Mouse (Mus musculus) lung, postnatal 25 days (tissue): ENCODE measurements around the gene Tnn.

Experiments
- DNase-seq: peaks from one replicate; pipeline ENCODE4 v3.0.0; 2022; ENCODE audit warnings: low spot score

Gene Tnn

DNA sequence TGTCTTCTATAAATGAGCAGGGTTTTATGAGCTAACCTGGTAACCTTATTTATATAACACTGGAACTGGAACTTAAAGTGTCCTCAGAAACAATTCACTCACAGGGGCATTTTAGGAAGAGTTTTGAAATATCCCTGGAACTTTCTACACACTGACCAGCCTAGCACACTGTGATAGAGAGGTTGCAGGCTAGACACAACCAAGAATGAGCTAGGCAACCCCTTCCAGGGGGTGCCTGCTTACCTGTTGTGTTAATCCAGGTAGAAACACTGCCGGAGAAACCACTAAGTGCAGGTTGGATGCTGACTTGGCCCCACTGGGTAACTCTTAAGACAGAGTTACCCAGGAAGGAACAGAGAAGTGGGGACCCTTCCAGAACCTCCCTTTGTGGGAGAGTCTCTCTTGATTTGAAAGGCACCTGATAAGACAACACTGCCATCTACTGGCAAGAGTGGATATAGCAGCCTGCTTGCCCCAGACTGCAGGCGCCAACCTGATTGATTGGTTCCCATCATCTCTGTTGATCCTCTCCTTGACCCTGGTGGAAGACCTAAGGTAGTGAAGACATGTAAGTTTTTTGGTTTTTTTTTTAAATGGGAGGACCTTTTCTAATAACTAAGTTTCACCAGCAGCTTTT, 72.5 kb downstream of the Tnn start:
- peak; percentile 86 for DNase-seq

DNA sequence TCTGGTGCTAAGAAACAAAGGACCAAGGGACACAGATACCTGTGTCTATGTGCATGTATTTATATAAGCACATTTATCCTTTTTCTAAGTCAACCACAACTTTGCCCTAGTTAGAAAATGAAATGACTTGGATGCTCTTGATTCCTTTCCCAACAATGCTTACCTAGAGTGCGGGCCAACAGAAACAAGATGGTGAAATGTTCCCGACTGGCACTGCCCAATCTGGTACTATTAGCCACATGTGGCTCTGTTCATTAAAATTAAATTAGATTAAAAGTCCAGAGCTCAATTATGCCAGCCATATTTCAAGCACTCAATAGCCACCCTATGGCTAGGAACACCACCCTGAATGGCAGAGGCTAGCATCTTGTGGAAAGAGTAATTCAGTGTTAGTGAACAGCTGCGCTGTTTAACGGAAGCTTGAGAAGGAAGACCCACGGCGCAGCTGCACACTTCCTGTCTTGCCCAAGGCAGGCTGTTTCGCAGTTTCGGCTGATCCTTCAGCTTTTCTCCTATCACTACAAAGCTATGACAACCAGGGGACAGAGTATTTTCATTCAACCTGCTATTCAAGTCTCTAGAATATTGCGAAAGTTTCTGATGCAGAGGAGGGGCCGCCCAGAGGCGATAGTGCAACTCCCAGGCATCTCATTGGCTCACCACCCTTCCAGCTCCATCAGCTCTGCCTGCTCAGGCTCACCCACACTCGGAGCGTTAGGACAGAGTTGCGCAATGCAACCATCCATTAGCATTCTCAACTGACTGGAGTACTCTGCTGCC, 74.3 kb downstream of the Tnn start:
- peak; percentile 91 for DNase-seq

DNA sequence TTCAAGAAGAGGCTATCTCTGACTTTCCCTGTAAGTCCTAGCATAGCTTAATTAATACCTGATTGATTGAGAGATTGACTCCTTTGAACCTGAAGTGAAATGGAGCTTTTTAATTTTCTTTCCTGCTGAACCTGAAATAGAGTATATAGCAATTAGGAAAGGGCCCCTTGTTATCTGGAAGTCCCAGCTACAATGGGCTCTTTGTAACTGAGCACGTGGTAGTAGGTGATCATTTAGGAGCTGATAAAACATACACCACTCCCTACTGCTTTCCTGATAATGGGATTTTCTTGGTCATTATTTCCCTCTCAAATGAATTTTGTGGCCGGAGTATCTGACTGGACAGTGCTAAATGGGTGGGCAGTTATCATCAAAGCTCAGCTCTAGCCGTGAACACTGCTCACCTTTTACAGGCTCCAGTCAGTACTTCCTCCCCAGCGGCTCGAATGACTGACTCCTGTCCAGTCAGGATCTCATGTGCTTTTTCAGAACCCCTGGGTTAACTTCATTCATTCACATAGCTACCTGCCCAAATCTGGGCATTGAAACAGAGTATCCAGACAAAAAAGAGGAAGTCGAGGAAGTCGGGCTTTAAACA, 88.7 kb downstream of the Tnn start:
- no peak for DNase-seq

DNA sequence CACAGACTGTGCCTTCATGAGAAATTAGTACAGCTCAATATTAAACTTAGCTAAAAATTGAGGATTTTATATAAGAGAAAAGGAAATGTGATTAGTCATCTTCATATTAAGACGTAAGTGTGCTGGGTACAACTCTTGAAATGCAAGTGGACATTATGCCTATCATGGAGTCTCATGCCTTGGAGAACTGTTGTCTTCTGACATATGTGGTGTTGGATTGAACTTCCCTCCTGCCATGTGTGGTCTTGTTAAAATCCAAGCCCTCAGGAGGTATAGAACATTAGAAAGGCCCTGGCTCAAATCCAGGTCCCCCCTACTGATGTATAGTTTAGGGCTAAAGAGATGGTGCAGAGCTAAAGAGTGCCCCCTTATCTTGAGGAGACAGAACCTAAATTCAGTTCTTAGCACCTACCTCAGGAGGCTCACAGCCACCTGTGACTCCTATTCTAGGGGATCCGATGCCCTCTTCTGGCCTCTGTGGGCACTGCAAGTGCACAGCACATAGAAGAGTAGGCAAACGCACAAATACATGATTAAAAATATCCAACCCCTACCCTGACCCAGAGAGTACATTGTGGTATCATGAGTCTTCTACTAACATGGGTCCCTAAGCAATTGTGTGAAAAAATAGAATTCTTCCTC, 91.5 kb downstream of the Tnn start:
- DNase-seq, result no peak

DNA sequence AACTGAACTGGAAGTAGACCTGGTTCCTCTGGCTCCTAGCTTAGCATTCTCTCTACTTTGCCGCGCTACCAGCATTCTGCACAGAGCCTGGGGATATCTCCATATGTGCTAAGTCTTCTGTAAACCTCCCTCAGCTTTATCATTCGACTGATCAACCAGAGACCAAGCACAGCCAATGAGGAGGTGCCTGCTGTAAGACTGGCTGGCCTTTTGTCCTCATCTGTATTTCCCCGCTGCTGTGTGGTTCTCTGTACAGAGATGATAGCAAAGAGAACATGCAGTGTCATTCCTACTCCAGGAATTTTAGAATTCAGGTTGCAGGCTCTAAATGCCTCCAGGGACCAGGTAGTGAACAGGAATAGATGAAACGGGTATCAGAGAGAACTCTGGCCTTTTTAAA, 92.1 kb downstream of the Tnn start:
- no peak for DNase-seq

DNA sequence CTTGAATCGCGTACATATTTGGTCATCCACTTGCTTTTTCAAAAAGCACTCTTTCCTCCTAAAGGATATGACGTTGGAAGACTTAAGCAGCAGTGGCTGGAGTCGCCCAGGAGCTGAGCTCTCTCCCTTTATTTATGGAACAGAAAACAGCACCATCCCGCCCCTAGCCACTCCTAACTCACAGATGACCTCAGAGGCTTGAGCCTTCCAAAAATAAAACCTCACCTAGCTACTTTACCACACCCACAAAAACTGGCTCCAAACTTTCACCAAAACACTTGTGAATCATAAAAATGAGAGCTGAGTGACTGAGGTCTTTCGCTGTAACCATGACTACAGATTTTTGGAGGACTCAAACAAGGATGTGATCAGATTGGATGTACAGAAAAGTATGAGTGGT, 92.8 kb downstream of the Tnn start:
- peak; percentile 79 for DNase-seq

DNA sequence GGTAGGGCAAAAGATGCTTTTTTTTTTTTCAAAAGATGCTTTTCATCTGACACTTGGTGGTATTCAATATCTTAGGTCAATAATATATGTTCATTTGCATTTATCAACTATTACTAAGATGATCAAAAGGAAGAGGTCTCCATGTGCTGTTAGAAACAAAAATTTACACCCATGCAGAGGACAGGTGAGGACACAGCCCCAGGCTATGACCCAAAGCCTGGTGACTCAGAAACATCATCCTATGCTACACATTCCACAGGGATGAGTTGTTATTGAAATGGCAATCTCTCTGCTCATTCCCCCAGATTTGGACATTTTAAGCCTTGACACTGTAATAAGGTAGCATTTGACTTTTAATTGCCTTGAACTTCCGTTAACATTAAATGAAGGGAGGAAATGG, 93.5 kb downstream of the Tnn start:
- no peak for DNase-seq

DNA sequence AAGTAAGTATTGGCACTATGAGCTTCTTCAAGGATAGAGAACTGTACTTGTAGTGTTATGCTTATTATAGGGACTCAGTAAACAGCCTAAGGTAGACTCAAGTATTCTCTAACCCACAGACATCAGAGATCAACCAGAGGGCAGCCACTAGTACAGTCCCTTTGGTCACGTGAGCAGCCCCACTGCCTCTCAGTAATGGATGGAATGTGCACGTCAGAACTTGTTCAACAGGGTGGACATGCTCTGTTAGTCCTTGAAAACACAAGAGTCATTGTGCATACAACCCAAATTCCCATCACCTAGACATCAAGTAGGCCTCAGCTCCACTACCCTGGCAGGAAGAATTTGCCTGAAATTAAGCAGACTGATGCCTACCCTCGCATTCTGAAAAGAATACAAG, 95.7 kb downstream of the Tnn start:
- peak; percentile 88 for DNase-seq

DNA sequence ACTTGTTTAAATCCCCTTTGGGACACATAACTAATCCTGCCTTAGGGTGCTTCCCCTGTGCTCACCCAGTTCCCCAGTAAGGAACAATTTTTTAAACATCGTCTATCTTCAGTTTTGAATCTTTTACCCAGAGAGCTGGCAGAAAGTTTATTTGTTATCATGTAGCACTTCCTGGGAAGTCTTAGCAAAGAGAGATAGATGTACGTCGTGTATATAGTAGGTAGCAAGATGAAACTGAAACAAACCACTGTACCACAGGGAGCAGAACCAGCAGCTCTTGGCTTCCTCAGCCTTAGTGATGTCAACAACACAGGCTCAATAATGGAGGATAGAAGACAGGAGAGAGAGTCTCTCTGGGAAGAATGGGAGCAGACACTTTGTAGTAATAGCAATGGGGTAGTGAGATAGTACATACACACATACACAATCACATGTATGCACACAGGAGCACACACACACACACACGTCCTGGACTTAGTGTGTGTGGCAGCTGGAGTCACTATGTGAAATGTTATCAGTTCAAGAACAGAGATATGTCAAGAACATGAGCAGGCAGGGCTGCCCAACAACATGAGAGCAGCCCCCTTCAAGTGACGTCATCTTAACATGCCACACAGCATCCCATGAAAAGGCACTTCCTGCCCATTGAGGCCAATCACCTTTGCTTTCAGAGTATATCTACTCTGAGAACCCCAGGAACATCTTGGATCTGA, 98.9 kb downstream of the Tnn start:
- no peak for DNase-seq

DNA sequence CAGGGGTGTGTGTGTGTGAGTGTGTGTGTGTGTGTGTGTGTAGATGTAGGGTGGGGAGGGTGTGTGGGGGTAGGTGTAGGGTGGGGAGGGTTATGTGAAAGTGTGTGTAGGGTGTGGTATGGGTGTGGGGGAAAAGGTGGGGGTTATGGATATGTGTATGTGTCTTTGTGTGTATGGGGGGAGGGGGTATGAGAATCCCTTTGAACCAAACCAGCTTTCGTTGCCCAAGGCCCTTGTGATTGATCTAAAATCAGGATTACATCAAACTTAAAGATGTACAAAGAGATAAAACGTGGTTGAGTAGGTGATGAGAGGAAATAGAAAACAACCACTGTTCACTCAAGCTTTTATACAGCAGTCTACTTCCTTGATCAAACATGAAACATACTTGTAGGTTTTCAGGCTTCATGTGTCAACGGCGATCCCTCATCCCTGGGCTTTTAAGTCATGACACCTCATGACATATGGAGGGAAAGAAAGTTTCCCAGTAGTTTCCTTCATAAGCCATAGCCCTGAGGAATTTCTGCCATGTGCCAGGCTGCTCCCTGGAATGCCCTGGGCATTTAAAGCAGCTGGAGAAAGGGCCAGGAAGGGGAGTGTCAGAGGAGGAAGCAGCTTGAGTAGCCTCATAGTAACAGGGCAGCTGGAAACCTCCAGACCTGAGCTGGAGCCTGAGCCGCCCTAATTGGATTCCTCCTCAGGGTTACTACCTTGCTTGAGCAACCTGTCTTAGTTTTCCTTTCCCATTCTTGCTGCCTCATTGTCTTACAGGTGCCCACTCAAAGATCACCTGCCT, 99.7 kb downstream of the Tnn start:
- peak; percentile 61 for DNase-seq

DNA sequence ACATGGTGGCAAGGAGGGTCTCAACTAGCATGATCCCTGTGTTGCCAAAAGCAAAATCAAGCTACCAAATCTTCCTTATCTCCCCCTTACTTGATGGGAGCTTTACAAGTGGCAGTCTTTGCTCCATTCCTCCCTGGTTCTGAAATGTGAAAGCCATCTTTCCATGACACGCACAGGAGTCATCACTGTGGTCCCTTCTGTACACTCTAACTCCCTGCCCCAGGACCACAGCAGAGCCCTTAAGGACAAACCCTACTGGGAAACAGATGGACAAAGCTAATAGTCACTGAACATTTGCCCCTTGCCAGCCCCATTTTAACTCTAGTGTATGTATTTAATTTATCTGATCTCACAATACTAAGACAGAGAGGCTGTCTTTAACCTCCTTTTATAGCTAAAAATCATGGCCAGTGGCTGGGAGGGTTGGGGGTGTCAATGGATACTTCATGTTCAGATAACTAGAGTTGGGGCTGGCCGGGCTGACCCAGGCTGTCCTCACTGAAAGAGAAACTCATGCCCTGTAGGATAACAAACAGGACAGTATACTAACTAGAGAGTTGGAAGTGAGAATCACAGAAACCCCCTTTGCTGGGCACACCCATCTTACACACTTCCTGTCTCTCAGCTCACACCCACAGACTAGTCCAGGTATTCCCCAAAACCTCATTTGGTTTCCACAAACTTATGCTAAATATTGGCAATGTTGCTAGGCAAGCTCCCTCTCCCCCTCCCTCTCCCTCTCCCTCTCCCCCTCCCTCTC, 100.6 kb downstream of the Tnn start:
- no peak for DNase-seq

DNA sequence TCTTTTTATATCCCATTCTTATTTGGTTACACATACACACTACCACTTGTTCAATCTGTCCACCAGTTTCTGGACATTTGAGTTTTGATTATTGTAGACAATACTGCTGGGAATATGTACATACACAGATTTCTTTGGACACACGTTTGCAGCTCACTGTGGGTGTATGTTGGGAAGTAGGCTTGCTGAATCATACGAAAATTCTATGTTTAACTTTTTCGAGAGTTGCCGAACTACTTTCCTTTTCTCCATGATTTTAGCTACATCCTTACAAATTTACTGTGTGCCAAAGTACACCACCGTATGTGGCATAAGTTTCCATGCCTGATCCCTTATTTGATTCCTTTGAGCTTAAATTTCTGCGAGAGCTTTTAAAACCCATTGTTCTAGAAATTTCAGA, 102.5 kb downstream of the Tnn start:
- no peak for DNase-seq

DNA sequence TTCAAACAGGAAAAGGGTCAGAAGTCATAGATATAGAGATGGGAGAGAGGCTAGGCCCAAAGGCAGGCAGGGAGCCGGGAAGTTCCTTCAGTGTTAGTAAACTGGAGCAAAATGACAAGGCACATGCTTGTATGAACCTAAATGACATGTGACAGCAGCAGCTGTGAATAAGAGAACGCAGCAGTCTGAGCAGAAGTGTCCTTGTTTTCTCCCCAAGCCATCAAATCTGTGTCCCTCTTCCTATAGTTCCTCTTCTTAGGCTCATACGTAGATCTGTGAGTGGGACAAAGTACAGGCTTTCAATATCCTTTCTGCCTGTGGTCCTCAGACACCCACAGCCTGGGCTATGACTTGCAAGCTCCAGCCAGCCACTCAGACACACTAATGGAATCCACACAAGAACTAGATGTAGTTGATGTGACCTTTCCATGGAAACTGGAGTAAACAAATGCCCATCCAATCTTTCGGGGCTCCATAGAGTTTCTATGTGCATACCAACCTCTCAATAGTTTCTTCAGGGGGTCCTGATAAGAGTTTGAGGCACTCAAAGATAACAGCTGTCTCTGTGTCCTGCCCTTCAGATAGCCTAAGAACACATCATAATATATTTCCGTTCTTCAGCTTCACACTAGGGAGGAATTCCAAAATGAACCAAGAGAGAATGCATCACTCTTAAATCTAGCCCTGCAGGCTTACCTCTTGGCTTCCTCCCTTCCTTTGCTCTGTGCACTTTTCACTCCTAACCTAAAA, 104.1 kb downstream of the Tnn start:
- DNase-seq, result no peak

DNA sequence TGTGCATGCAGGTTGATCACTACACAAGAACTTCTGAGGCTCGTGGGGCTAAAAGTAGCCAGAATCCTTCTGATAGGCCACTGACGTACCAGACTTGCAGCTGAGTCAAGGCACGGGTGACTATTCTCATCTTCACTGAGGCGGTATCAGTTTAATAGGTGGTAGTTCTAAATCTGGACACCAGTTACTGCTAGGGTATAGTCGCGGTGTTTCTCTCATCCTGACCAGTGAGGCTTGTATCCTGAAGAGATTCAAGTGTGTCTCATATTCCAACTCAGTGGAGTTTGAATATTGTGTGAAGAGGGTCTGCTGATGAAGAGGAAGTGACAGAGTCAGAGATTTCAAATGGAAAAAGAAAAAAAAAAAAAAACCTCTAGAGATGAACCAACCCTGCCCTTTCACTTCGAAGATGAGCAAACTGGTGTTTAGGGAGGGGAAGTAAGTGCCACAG, 105.9 kb downstream of the Tnn start:
- no peak for DNase-seq

DNA sequence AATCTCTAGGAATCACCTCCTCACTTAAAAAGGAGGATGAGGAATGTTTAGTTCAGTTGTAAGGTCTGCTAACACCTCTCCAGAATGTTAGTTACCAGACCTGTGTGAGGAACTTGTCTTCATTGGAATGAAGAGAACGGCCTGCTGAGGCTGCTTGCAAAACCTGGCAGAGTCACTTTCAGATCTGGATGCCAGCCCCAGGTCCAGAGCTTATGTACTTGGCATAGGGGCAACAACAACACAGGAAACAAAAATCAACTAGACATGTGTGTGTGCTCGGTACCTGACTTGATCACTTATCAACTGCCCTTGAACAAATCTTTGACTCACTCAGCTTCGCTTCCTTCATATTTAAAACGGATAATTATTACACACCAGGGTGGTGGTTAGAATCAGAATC, 106.6 kb downstream of the Tnn start:
- no peak for DNase-seq

DNA sequence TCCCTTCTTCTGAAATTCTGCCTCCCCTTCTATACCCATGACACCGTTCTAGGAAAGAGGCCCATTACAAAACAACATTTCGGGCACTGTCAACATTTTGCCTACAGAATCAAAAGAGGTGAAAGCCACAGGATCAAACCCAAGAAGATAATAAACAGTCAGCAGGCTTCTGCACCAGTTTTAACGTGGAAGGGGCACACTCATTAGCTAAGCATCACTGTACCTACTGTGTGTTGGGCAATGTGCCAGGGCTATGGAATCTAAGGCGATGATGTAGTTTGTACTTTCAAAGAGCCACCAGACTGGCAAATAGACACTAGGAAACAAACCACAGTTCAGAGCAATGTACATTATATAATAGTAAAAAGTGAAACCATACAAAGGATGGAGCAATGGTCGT, 107.4 kb downstream of the Tnn start:
- DNase-seq, result no peak

DNA sequence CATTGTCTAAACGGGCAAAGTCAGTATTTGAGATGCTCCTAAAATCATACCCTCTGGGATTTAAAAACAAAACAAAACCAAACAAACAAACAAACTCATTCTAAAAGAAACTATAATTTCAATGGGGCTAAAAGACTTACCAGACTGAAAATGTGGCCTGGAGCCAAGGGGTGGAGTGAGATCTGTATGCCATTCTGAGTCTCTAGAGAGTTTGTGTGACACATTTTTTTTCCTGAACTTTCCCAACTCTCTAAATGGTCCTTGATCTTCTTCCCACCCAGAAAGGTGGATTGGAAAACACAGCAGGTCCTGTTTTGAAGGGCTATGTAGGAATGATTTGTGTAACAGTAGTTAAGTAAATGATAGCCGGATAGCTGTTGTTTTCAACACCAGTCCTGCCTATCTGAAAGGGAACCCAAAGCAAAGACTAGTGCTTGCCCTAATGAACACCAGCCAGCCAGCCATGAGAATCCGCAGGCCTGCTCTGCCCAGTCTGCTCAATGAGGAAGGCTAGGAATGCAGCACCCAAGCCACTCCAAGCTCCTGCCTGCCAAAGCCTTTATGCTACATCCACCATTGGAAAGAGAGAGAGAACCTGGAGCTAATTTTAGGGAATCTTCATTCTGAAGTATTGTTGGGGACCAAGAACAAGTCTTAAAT, 108.2 kb downstream of the Tnn start:
- no peak for DNase-seq

DNA sequence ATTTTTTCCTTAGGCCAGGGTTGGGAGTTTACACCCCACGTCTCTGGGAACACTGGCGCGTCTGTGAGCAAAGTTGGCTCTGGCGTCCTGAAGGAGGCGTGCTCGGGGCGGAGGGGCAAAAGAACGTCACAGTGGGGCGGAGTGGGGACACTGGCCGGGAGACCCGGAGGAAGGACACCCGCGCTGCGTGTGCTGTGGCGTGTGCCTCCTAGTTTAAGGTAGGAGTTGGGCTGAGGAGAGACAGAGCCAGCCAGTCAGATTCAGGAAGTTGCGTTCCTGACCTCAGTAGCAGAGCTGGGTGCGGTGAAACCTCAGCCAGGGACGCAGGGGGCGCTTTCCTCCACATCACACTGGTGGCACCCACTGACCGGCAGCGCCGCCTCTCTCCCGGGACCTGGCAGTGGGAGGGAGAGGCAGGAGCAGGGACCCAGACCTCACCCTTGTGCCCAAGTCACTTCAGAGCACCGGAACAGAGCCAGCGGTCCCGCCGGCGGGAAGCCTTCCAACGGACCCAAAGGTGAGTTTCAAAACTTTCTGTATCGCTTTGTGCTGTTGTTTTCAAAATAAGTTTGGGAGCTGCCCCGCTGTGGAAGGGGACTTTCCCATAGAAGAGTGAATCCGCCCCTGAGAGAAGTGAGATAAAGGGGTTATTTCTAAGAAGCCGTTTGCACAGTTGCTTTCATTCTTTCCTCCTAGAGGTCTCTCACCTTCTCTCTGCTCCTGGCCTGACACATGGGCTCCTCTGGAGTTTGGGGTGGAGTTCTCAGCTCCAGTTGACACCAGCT, 109.0 kb downstream of the Tnn start, which contains the start of gene 4930523C07Rik:
4930523C07Rik (plus strand) TSS at position 146 of the 785 bp plus-strand sequence.
- peak; percentile 91 for DNase-seq
